Mouse (Mus musculus) mature B cell (primary cell): ENCODE results near the gene Rab3c.

Source experiments
- in situ Hi-C: fragments of 300-500 bp; cut with MboI; formaldehyde crosslinking; loops from 2 replicates; pipeline ENCODE4 v1.14.3; 2019

The Rab3c gene

GRCm38 (mm10) chr13:110190039-110190438 is 90.8 kb downstream of the Rab3c start:
- in situ Hi-C loops, result no loop called here

- in situ Hi-C loops, result no loop called here
Observed at GRCm38 (mm10) chr13:110184963-110185685, 95.7 kb downstream of the Rab3c start.

- in situ Hi-C loops, result no loop called here
Observed at GRCm38 (mm10) chr13:110175651-110176050, 105.1 kb downstream of the Rab3c start.

- in situ Hi-C loops, result no loop called here
Observed at GRCm38 (mm10) chr13:110169669-110170068, 111.1 kb downstream of the Rab3c start.

GRCm38 (mm10) chr13:110169152-110169551 is 111.6 kb downstream of the Rab3c start:
- in situ Hi-C loops, result no loop called here

GRCm38 (mm10) chr13:110168570-110168969 is 112.2 kb downstream of the Rab3c start:
- in situ Hi-C loops, result no loop called here

GRCm38 (mm10) chr13:110166622-110167330 is 114.0 kb downstream of the Rab3c start:
- in situ Hi-C loops, result no loop called here

- in situ Hi-C loops, result no loop called here
Observed at GRCm38 (mm10) chr13:110159980-110160379, 120.8 kb downstream of the Rab3c start.

- in situ Hi-C loops, result no loop called here
Observed at GRCm38 (mm10) chr13:110158588-110159519, 121.9 kb downstream of the Rab3c start.

GRCm38 (mm10) chr13:110145545-110145944 is 135.3 kb downstream of the Rab3c start:
- in situ Hi-C loops, result no loop called here

- in situ Hi-C loops, result no loop called here
Observed at GRCm38 (mm10) chr13:110145019-110145418, 135.8 kb downstream of the Rab3c start.

- in situ Hi-C loops, result no loop called here
Observed at GRCm38 (mm10) chr13:110139339-110139738, 141.5 kb downstream of the Rab3c start.

- in situ Hi-C loops, result no loop called here
Observed at GRCm38 (mm10) chr13:110138644-110139043, 142.2 kb downstream of the Rab3c start.

GRCm38 (mm10) chr13:110127613-110128258 is 153.1 kb downstream of the Rab3c start:
- in situ Hi-C loops, result no loop called here

- in situ Hi-C loops, result no loop called here
Observed at GRCm38 (mm10) chr13:110122825-110123224, 158.0 kb downstream of the Rab3c start.

- in situ Hi-C loops, result no loop called here
Observed at GRCm38 (mm10) chr13:110116892-110117291, 163.9 kb downstream of the Rab3c start.

GRCm38 (mm10) chr13:110116316-110116715 is 164.5 kb downstream of the Rab3c start:
- in situ Hi-C loops, result no loop called here

GRCm38 (mm10) chr13:110114870-110115645 is 165.7 kb downstream of the Rab3c start:
- in situ Hi-C loops, result no loop called here

- in situ Hi-C loops, result no loop called here
Observed at GRCm38 (mm10) chr13:110113711-110114110, 167.1 kb downstream of the Rab3c start.

- in situ Hi-C loops, result no loop called here
Observed at GRCm38 (mm10) chr13:110097424-110098050, 183.3 kb downstream of the Rab3c start.
